Mouse (Mus musculus) WW6 (cell line): ENCODE results near the gene Kmt5b.

Experiments used
- DNase-seq: peaks from one replicate; pipeline ENCODE4 v3.0.0-alpha.2; 2013; ENCODE audit warnings: low read depth, low spot score

The Kmt5b gene

GRCm38 (mm10) chr19:3768697-3769383 lies 1.6 kb downstream of the Kmt5b start:
- DNase-seq, result peak; percentile 74

GRCm38 (mm10) chr19:3769533-3769932 lies 2.3 kb downstream of the Kmt5b start:
- DNase-seq, result no peak

- DNase-seq, result no peak
Measured at GRCm38 (mm10) chr19:3774159-3774558, 6.9 kb downstream of the Kmt5b start.

GRCm38 (mm10) chr19:3778713-3779112 lies 11.5 kb downstream of the Kmt5b start:
- no peak for DNase-seq

- no peak for DNase-seq
Measured at GRCm38 (mm10) chr19:3790077-3790476, 22.9 kb downstream of the Kmt5b start.

GRCm38 (mm10) chr19:3805526-3805925 lies 38.3 kb downstream of the Kmt5b start:
- no peak for DNase-seq

- DNase-seq, result no peak
Measured at GRCm38 (mm10) chr19:3810536-3811233, 43.5 kb downstream of the Kmt5b start.

GRCm38 (mm10) chr19:3814461-3814860 lies 47.2 kb downstream of the Kmt5b start:
- no peak for DNase-seq

- no peak for DNase-seq
Measured at GRCm38 (mm10) chr19:3815824-3816223, 48.6 kb downstream of the Kmt5b start.

GRCm38 (mm10) chr19:3819080-3819479 lies 51.9 kb downstream of the Kmt5b start:
- DNase-seq, result no peak

- no peak for DNase-seq
Measured at GRCm38 (mm10) chr19:3819899-3820444, 52.8 kb downstream of the Kmt5b start.

GRCm38 (mm10) chr19:3825044-3825443 lies 57.8 kb downstream of the Kmt5b start:
- no peak for DNase-seq

- DNase-seq, result no peak
Measured at GRCm38 (mm10) chr19:3829863-3830262, 62.6 kb downstream of the Kmt5b start.

- DNase-seq, result no peak
Measured at GRCm38 (mm10) chr19:3831716-3832115, 64.5 kb downstream of the Kmt5b start.

- no peak for DNase-seq
Measured at GRCm38 (mm10) chr19:3832851-3833353, 65.7 kb downstream of the Kmt5b start.

GRCm38 (mm10) chr19:3834301-3834700 lies 67.1 kb downstream of the Kmt5b start:
- no peak for DNase-seq

GRCm38 (mm10) chr19:3836791-3837190 lies 69.6 kb downstream of the Kmt5b start:
- no peak for DNase-seq

GRCm38 (mm10) chr19:3838931-3839330 lies 71.7 kb downstream of the Kmt5b start:
- no peak for DNase-seq

GRCm38 (mm10) chr19:3839686-3840085 lies 72.5 kb downstream of the Kmt5b start:
- DNase-seq, result no peak

GRCm38 (mm10) chr19:3840214-3840651 lies 73.0 kb downstream of the Kmt5b start:
- DNase-seq, result no peak

GRCm38 (mm10) chr19:3840685-3841084 lies 73.5 kb downstream of the Kmt5b start:
- no peak for DNase-seq

- peak; percentile 46 for DNase-seq
Measured at GRCm38 (mm10) chr19:3842359-3843148, 75.3 kb downstream of the Kmt5b start.
